Mouse (Mus musculus): ENCODE measurements around the gene Gse1.

DNA sequence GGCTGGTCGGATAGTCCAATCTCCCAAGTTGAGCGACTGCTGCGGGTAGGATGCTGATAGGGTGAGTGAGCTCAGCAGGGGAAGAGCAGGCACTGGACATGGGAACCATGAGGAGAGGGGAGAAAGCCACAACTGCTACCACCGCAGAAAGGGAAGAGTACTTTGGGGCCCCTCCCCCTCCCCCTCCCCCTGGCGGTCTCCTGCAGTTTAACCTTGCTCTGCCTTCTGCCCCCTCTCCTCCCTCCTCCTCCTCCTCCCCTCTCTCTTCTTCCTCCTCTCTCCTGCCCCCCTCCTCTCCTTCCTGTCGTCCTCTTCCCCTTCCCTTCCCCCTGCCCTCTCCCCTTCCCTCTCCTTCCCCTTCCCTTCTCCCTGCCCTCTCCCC, 281.8 kb downstream of the Gse1 start:
- TF ChIP-seq CHD2 (IDR thresholded peaks at IDR 0.05; ENCODE audit: low read depth, low read length) (no peak), HCFC1 (IDR thresholded peaks at IDR 0.05; ENCODE audit: borderline replicate concordance, insufficient read depth, low read length) (no peak)
